Mouse (Mus musculus): ENCODE data around the gene 4931406P16Rik.
"Not testable (repeated sequence)": the region's sequence is repeated elsewhere in the genome, so short reads cannot be mapped to it uniquely, and the experiment has no call there.

Gene 4931406P16Rik

DNA sequence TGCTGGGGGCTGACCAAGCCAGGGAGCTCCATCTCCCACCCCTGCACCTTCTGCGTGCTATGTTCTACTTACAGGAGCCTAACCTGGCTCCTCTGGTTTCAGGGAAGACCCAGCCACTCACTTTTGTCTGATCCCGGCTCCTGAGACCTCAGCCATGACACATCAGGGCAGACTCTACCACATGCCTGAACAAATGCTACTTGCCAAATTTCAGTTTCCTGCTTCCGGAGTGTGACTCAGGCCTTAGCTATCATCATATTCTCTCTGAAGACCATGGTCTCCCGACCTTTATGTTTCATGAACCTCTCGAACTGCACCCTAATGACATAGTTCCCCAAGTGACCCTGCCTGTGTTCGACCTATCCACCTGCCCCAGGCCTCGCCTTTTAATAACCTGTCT lies 100.1 kb downstream of the 4931406P16Rik start:
- DNase-seq (ENCODE audit: low read depth, low spot score) = no peak

DNA sequence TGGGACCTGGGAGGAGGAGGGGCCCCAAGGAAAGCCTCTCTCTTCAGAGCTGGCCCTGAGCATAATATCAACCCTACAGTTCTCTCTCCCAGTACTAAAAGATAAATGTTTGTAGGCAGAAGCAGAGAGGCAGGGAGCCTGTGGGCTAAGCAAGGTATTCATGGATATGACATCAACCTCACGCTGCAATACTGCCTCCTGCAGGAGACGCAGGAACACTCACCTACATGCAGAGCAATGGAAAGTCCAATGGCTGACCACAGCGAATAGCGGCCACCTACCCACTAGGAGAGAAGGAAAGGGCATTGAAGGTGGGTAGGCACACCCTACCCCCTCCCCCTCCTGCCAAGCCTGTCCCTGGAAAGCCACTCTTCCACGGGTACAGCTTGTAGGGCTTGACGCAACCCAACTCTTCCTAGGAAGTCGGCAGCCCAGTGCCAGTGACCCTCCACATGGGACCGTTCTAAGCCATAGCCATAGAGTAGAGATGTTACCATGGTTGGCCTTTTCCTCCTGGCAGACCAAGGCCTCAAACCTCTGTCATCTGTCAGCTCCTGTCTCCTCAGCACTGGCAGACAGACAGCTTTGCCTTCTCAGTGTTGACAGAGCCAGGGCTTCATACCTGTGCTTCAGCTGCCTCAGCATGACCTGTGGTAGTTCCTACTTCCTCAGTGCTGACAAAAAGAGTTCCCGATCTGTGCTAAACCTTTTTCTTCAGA lies 105.2 kb downstream of the 4931406P16Rik start:
- peak; percentile 57 for DNase-seq (ENCODE audit: low read depth, low spot score)

DNA sequence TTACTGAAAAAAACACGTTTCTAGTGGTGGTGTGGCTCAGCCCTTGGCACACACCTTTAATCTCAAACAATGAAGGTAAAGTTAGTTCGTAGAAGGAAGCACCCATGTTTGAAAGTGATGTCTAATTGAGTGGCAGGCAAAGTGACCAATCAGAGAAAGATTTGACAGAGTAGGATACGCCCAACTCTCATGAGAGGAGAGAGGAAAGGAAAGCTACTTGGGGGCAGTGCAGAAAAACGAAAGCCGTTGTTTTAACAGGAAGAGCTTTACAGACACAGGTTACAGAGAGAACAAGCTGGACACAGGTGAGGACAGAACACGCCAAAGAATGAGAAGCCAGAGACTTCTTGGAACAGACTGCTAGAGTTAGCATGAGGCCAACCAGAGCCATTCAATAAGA lies 107.0 kb downstream of the 4931406P16Rik start:
- no peak for DNase-seq (ENCODE audit: low read depth, low spot score)

DNA sequence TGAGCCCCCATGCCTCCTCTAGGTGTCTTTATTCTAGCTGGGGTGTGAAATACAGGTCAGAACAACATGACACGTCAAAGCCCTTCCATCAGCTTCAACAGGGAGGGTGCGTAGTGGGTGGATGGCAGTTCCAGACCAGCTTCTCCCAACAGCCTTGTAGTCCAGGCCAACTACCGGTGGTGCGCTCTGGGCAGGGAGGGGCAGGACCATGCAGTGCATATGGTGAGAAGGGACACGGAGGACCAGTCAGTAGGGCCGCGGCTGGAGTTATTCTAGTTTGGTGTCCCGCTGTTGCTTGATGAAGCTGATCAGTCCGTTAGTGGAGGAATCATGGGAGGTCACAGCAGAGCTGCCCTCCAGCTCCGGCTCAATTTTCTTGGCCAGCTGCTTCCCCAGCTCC lies 111.2 kb downstream of the 4931406P16Rik start:
- DNase-seq (ENCODE audit: low read depth, low spot score) = not testable (repeated sequence)

DNA sequence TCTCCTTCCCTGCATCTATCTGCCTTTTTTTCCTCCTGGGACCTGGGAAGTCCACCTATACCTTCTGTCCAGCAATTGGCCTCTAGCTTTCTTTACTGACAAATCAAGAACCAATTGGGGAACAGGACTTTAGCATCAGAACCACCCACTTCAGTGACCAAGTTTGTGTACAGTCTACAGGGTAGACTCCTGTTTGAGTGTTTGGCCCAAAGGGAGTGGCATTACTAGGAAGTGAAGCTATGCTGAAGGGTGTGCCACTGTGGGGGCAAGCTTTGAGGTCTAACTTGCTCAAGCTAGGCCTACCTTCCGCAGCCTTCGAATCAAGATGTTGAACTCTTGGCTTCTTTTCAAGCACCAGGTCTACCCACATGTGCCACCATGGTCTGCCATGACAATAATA lies 112.5 kb downstream of the 4931406P16Rik start:
- no peak for DNase-seq (ENCODE audit: low read depth, low spot score)

DNA sequence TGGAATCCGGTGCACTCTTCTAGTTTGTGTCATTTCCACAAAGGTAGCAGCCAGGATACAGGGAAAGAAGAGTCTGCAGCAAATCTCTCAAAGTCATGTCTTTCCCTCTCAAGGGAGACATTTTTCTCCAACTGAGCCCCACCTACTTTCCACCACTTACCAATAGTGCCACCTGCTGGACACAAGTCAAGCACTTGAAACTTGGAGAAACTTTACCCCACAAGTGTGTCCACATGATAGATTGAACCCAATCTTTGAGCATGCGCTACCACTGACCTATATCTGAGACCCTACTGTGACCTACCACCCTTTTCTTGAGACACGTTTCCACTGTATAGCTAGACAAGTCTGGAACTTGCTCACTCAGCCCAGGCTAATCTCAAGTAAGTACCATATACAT lies 115.0 kb downstream of the 4931406P16Rik start:
- DNase-seq (ENCODE audit: low read depth, low spot score) = peak; percentile 89

DNA sequence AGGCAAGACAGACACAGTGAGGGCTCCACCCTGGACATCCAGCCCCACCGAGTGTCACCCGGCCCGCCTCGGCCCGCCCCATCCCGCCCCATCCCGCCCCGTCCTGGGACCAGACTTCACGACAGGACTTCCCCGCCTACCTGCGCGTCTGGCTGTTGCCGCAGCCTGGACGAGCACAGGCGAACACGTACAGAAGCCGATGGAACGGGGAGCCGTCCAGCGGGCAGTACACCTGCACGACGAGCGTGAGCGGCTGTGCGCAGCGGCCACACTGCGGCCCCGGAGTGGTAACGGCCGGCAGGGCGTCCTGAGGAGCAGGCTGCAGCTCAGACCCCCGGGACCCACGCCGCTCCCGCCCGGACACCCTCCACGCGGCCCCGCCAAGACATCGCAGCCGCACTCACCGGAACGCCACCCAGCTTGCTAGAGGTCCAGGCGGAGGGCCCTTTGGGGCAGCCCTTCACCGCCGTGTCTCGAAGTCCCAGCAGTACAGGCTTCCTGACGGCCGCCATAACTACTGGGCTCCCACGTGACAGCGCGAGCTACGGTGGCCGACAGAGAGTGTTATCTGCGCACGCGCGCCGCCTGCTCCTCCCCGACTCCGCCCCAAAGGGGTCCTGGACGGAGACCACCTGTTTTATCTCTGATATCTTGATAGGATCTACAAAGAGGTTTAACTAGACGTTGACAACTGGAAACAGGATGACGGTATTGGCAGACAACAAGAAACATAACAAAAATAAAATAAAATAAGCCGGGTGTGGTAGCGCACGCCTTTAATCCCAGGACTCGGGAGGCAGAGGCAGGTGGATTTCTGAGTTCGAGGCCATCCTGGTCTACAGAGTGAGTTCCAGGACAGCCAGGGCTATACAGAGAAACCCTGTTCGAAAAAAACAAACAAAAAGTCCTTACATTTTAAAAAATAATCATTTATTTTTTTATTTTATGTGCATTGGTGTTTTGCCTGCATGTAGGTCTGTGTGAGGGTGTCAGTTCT lies 116.9 kb downstream of the 4931406P16Rik start, which contains the start of gene Pdcd2l:
Gene Pdcd2l (minus strand): TSS at position 530 of the 997 bp plus-strand sequence.
- DNase-seq (ENCODE audit: low read depth, low spot score) = peak; percentile 94

DNA sequence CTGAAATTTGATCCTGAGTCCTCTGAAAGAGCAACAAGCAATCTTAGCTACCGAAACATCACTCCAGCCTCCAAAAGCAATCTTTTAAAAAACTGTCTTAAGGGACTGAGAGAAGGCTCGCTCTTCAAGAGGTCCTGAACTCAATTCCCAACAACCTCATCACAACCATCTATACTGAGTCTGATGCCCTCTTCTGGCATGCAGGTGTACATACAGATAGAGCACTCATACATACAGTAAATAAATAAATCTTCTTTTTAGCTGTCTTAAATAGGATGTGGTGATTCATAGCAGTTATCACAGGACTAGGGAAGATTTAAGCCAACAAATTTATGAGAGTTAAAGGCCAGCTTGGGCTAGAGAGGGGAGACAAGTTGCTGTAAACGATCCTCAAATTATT lies 117.7 kb downstream of the 4931406P16Rik start:
- DNase-seq (ENCODE audit: low read depth, low spot score) = peak; percentile 70

DNA sequence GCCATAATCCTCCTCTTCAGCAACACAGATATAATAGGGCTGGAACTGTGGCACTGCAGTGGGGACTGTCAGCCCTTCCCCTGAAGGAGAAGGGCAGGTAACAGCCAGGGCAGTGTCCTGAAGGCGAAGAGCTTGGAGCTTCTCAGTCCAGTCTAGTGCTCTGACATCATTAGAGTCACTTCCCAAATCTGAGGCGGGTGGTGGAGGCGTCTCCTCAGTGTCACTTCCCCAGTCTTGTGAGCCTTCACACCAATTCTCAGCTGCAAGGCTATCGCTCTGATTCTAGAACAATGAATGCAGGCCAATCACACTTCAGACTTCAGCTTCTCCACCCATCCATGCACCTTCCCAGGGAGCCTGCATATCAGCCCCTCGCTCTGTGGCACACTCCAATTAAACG lies 120.5 kb downstream of the 4931406P16Rik start:
- no peak for DNase-seq (ENCODE audit: low read depth, low spot score)

DNA sequence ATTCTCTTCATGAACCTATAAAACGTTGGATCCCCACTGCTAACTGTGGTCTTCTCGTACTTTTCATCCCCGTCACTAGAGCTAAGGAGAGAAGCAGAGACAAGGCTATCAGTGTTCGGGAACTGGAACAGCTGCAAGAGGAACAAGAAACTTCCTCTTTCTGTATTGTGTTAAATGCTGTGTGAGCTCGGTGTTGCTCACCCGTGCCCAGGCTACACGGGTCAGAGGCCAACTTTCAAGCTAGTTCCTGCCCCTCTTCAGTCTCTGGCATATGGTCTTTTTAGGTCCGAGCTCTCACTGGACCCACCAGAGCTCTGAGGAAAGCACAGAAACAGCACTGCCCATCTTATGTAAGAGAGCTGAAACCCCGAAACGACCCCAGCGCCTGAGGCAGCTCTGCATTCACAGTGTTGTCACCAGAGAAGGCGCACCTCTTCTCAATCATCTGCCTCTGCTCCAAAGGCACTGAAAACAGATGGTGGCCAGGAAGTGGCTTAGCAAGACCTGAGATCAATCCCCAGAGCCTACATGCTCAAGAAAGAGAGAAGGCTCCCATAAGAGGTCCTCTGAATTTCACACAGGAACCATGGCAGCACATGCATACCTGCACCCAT lies 123.9 kb downstream of the 4931406P16Rik start:
- no peak for DNase-seq (ENCODE audit: low read depth, low spot score)

Data from ES-CJ7 (cell line).